Mouse (Mus musculus) spleen, adult 2 months (tissue): ENCODE measurements at regions not wholly inside any gene's neighbourhood (a gene's known extent, or its start where the extent isn't known, plus 50 kb on each side); places are given as distances from the start of the nearest gene placed in this dataset.

ENCODE experiments used
- DNase-seq, 2 experiments: peaks; one replicate each; pipeline versions ENCODE4 v3.0.0 to v3.0.0-alpha.2; 2012 to 2021; ENCODE audit warnings: low spot score in 2 of 2, low read depth in 1 of 2
- H3K27ac ChIP-seq: fragments of 200-500 bp; 2 replicates; pipeline ENCODE4 v1.5.1; 2012; ENCODE audit warnings: low read length, inconsistent platforms; ENCODE audit not compliant: insufficient read depth
- H3K27me3 ChIP-seq: fragments of 200-500 bp; 2 replicates; pipeline ENCODE4 v1.6.1; 2012; ENCODE audit warnings: mild to moderate bottlenecking, moderate library complexity, low read length, inconsistent platforms; ENCODE audit not compliant: control insufficient read depth, insufficient read depth
- H3K36me3 ChIP-seq: fragments of 200-500 bp; 2 replicates; pipeline ENCODE4 v1.6.1; 2012; ENCODE audit warnings: mild to moderate bottlenecking, low read length, inconsistent platforms; ENCODE audit not compliant: control insufficient read depth, insufficient read depth
- H3K4me1 ChIP-seq: fragments of 200-500 bp; 2 replicates; pipeline ENCODE4 v1.6.1; 2011; ENCODE audit warnings: inconsistent platforms; ENCODE audit not compliant: control insufficient read depth, insufficient read depth, insufficient read length
- H3K4me3 ChIP-seq: fragments of 200-500 bp; 2 replicates; pipeline ENCODE4 v1.5.1; 2011; ENCODE audit warnings: mild to moderate bottlenecking, inconsistent platforms; ENCODE audit not compliant: insufficient read depth, insufficient read length; ENCODE audit errors: extremely low read depth
- CTCF ChIP-seq: fragments of 200-500 bp; IDR thresholded peaks from 2 replicates; pipeline ENCODE4 v1.5.1; 2011; ENCODE audit warnings: mild to moderate bottlenecking, inconsistent platforms; ENCODE audit not compliant: insufficient read depth, insufficient read length, insufficient replicate concordance; ENCODE audit errors: extremely low read depth
- POLR2A ChIP-seq: fragments of 200-500 bp; IDR thresholded peaks from 2 replicates; pipeline ENCODE4 v1.6.1; 2011; ENCODE audit warnings: low read depth, low read length, inconsistent platforms
- WGBS: fragments of 180-500 bp; shearing (Covaris S2); methylation state at CpG from one replicate; pipeline ENCODE4 v1.1.7; 2018; 5-methylcytosine and 5-hydroxymethylcytosine counted together

- Histone ChIP-seq H3K4me1 (no peaks in the 10 kb centered on the region), H3K27ac (no peak overlapping the region), H3K27me3 (no peaks in the 10 kb centered on the region), H3K4me3 (no peak overlapping the region), H3K36me3 (no peaks in the 10 kb centered on the region)
- 83% methylated on average over 4 of the region's 4 CpGs for WGBS
- no peak for DNase-seq
- TF ChIP-seq CTCF, result no peak
- TF ChIP-seq POLR2A, result no peak
Measured at GRCm38 (mm10) chr16:77796926-77797325, 195.0 kb upstream of the Gm11146 start.

- WGBS, result 89% methylated on average over 5 of the region's 5 CpGs
Measured at GRCm38 (mm10) chr16:77789652-77790051, 187.8 kb upstream of the Gm11146 start.

DNA sequence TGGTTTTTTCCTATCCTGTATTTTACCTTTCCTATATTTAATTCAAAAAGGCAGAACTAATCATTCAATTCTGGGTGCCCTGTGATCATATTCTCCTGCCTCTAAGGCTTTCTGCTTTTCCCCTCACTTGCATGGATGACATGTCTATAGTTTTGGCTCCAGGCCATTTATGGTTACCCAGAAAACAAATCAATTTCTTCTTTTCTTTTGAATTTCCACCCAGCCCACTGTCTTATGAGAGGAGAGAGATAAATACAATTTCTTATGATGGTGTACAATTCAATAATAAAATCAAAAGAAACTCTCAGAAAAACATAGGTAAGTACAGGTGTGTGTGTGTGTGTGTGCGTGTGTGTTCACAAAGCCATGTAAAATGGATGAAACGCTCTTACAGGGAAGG is 187.3 kb upstream of the Gm11146 start:
- 89% methylated on average over 2 of the region's 2 CpGs for WGBS
- H3K4me1 ChIP-seq, result no peaks in the 10 kb centered on the region
- no peaks in the 10 kb centered on the region for H3K36me3 ChIP-seq
- H3K27ac ChIP-seq, result no peak overlapping the region
- DNase-seq, result no peak
- H3K27me3 ChIP-seq, result no peaks in the 10 kb centered on the region
- no peak for TF ChIP-seq POLR2A
- H3K4me3 ChIP-seq, result no peak overlapping the region

More at GRCm38 (mm10) chr16:77789652-77790051, 187.8 kb upstream of the Gm11146 start:
- Histone ChIP-seq H3K4me3 (no peak overlapping the region), H3K27ac (no peak overlapping the region), H3K4me1 (no peaks in the 10 kb centered on the region), H3K36me3 (no peaks in the 10 kb centered on the region), H3K27me3 (no peaks in the 10 kb centered on the region)
- TF ChIP-seq POLR2A, result no peak
- TF ChIP-seq CTCF, result no peak
- no peak for DNase-seq

DNA sequence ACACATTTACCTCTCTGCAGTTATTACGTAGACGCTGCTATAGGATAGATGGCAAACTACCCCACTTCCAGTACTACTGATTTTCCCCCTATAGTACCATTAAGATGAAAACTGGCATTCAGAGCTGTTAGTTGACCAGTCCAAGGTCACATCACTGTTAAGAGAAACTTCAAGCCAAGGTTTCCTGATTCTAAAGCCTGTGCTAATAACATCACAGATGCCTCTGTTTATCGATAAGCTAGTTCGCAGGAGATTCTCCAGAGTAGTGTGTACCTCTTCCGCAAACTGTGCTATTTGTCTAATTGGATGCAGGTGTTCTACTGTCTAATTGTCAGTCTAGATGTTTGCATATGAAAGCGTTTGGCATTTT is 186.9 kb upstream of the Gm11146 start:
- 93% methylated on average over 6 of the region's 6 CpGs for WGBS
- Histone ChIP-seq H3K4me3 (no peak overlapping the region), H3K36me3 (no peaks in the 10 kb centered on the region), H3K27ac (no peak overlapping the region), H3K4me1 (no peaks in the 10 kb centered on the region), H3K27me3 (no peaks in the 10 kb centered on the region)
- TF ChIP-seq POLR2A (no peak), CTCF (no peak)
- no peak for DNase-seq

GRCm38 (mm10) chr16:77788041-77788780 is 186.3 kb upstream of the Gm11146 start:
- H3K27me3 ChIP-seq, result no peaks in the 10 kb centered on the region
- no peak for DNase-seq
- no peaks in the 10 kb centered on the region for H3K4me1 ChIP-seq
- H3K36me3 ChIP-seq, result no peaks in the 10 kb centered on the region
- TF ChIP-seq CTCF (no peak), POLR2A (no peak)
- H3K27ac ChIP-seq, result no peak overlapping the region
- 91% methylated on average over 20 of the region's 20 CpGs for WGBS
- no peak overlapping the region for H3K4me3 ChIP-seq

DNA sequence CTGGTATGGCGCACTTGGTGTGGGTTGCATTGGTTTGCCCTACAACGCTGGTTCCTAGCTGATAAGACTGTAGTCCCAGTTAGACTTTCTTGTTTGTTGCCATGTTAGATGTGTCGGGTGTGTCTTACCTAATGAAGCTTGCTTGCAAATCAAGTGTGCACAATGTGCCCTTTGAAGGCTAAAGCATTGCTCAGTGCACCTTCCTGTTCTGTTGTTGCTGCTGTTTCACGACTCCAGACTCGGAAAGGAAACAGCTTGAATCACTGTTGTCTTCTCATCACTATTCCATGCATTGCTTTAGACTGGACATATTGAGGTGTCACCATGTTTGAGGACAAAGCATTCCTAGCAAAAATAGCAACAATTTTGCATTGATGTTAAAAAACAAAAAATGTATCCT is 185.1 kb upstream of the Gm11146 start:
- Histone ChIP-seq H3K4me1 (no peaks in the 10 kb centered on the region), H3K4me3 (no peak overlapping the region), H3K27me3 (no peaks in the 10 kb centered on the region), H3K36me3 (no peaks in the 10 kb centered on the region), H3K27ac (no peak overlapping the region)
- TF ChIP-seq CTCF, result no peak
- no peak for TF ChIP-seq POLR2A
- no peak for DNase-seq
- 89% methylated on average over 5 of the region's 5 CpGs for WGBS

DNA sequence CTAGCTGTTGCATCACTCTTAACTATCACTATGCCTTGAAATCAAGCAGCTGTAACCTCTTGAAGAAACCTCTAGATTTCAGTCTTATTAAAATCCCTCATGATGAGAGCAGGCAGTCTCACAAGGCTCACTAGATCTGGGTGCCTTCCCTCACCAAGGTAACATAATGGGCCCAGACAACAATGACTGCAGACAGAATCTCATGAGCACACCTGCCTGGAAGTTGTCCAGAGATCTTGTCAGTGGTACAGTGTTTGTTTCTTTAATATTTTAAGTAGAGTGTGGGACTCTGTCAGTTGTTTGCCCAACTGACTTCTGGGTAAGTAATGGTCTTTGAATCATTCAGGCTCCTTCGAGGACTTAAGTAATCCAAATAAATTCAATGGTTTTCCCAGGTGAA is 177.1 kb upstream of the Gm11146 start:
- no peaks in the 10 kb centered on the region for H3K27me3 ChIP-seq
- no peak overlapping the region for H3K27ac ChIP-seq
- no peak overlapping the region for H3K4me3 ChIP-seq
- no peak for DNase-seq
- 82% methylated on average over 1 of the region's 1 CpGs for WGBS
- no peaks in the 10 kb centered on the region for H3K4me1 ChIP-seq
- H3K36me3 ChIP-seq, result no peaks in the 10 kb centered on the region
- TF ChIP-seq CTCF, result no peak
- TF ChIP-seq POLR2A, result no peak
